Mouse (Mus musculus) liver, embryonic 14.5 days (tissue): ENCODE data around the gene Gm4922. TPM values are rescaled to one million over a fixed set of nuclear protein-coding genes. Genes with fewer than 3 reads are reported as not detected.

Experiments
- ATAC-seq: fragments of 200-750 bp; cut with Nextera tagmentation; 2 replicates; pipeline ENCODE4 v1.8.0; 2017; ENCODE audit warnings: moderate number of reproducible peaks, mild to moderate bottlenecking, moderate library complexity; ENCODE audit not compliant: insufficient read depth
- DNase-seq, 3 experiments: peaks; one replicate each; pipeline ENCODE4 v3.0.0-alpha.2; 2012 to 2013; ENCODE audit warnings: low read depth in 3 of 3, low spot score in 3 of 3
- H3K27ac ChIP-seq: fragments of 300-500 bp; sonication (generic); 2 replicates; pipeline ENCODE4 v1.5.1; 2014; ENCODE audit warnings: moderate library complexity, mild to moderate bottlenecking, control low read depth, inconsistent platforms
- H3K27me3 ChIP-seq: fragments of 300-500 bp; sonication (generic); 2 replicates; pipeline ENCODE4 v1.6.1; 2014; ENCODE audit warnings: mild to moderate bottlenecking, low read length, moderate library complexity; ENCODE audit not compliant: control insufficient read depth, insufficient read depth
- H3K36me3 ChIP-seq: fragments of 300-500 bp; sonication (generic); replicated peaks from 2 replicates; pipeline ENCODE4 v1.6.1; 2014; ENCODE audit warnings: low read depth; ENCODE audit not compliant: control insufficient read depth, insufficient read depth
- H3K4me1 ChIP-seq, 2 experiments: fragments of 200-500 bp in 1 of 2; fragments of 300-500 bp in 1 of 2; sonication (generic) in 1 of 2; replicated peaks; 2 replicates each; pipeline ENCODE4 v1.6.1; 2012 to 2014; ENCODE audit warnings: antibody characterized with exemption in 1 of 2, inconsistent platforms in 1 of 2, low read length in 1 of 2; ENCODE audit not compliant: control insufficient read depth in 2 of 2, insufficient read depth in 2 of 2
- H3K4me2 ChIP-seq: fragments of 300-500 bp; sonication (generic); 2 replicates; pipeline ENCODE4 v1.6.1; 2014; ENCODE audit warnings: low read depth, mild to moderate bottlenecking, control low read depth, moderate library complexity
- H3K4me3 ChIP-seq, 2 experiments: fragments of 200-500 bp in 1 of 2; fragments of 300-500 bp in 1 of 2; sonication (generic) in 1 of 2; 2 replicates each; pipeline ENCODE4 v1.5.1; 2012 to 2014; ENCODE audit warnings: low read depth in 2 of 2, low read length in 2 of 2, mild to moderate bottlenecking in 2 of 2, control low read depth in 1 of 2, inconsistent platforms in 1 of 2, moderate library complexity in 1 of 2; ENCODE audit not compliant: insufficient read depth in 1 of 2
- H3K9ac ChIP-seq: fragments of 300-500 bp; sonication (generic); replicated peaks from 2 replicates; pipeline ENCODE4 v1.6.1; 2014; ENCODE audit warnings: mild to moderate bottlenecking, control low read depth, moderate library complexity
- H3K9me3 ChIP-seq: fragments of 300-500 bp; sonication (generic); 2 replicates; pipeline ENCODE4 v1.6.1; 2016; ENCODE audit warnings: low read length, mixed read lengths; ENCODE audit not compliant: control insufficient read depth
- CTCF ChIP-seq: IDR thresholded peaks from 2 replicates; pipeline ENCODE4 v1.5.1; 2016; ENCODE audit warnings: antibody characterized with exemption, low read depth, control low read depth
- EP300 ChIP-seq: IDR thresholded peaks from 2 replicates; pipeline ENCODE4 v1.6.1; 2016; ENCODE audit warnings: antibody characterized with exemption, low read depth
- WGBS: fragments of 180-500 bp; shearing (Covaris S2); extraction: QIAGEN DNeasy Blood & Tissue Kit; methylation state at CpG from one replicate; pipeline ENCODE4 v1.1.7; 2014; ENCODE audit not compliant: insufficient replicate concordance; 5-methylcytosine and 5-hydroxymethylcytosine counted together
- polyA plus RNA-seq, 2 experiments: library from polyadenylated mRNA; depleted of rRNA in 1 of 2; stranded (reverse) in 1 of 2; unstranded in 1 of 2; fragments of >200 nt; fragmentation: Nextera tagmentation in 1 of 2; extraction: Ambion mirVana in 1 of 2; gene quantifications; 2 replicates each; pipeline versions ENCODE4 v1.2.1 to v1.2.3; 2012 to 2014

Gene Gm4922
- polyA plus RNA-seq (2012; rRNA removed), result not detected in 2 replicates
- polyA plus RNA-seq (2014; fragmentation: Nextera tagmentation; extraction: Ambion mirVana), result not detected in 2 replicates

GRCm38 (mm10) chr10:18786693-18787092, at the start of gene Gm4922:
Gene Gm4922 (minus strand): TSS chr10:18786793.
- Histone ChIP-seq H3K4me2 (no peak within 1 kb of the TSS), H3K9me3 (no peaks in the 10 kb centered on the region), H3K36me3 (no peaks in the 10 kb centered on the region), H3K4me3 (no peak within 1 kb of the TSS), H3K4me1 (no peaks in the 10 kb centered on the region), H3K27ac (no peak within 1 kb of the TSS), H3K9ac (no peak within 1 kb of the TSS), H3K27me3 (no peaks in the 10 kb centered on the region)
- TF ChIP-seq EP300 (no peak), CTCF (no peak)
- WGBS, result 58% methylated on average over 1 of the region's 1 CpGs
- no peak for DNase-seq
- no peak for ATAC-seq

DNA sequence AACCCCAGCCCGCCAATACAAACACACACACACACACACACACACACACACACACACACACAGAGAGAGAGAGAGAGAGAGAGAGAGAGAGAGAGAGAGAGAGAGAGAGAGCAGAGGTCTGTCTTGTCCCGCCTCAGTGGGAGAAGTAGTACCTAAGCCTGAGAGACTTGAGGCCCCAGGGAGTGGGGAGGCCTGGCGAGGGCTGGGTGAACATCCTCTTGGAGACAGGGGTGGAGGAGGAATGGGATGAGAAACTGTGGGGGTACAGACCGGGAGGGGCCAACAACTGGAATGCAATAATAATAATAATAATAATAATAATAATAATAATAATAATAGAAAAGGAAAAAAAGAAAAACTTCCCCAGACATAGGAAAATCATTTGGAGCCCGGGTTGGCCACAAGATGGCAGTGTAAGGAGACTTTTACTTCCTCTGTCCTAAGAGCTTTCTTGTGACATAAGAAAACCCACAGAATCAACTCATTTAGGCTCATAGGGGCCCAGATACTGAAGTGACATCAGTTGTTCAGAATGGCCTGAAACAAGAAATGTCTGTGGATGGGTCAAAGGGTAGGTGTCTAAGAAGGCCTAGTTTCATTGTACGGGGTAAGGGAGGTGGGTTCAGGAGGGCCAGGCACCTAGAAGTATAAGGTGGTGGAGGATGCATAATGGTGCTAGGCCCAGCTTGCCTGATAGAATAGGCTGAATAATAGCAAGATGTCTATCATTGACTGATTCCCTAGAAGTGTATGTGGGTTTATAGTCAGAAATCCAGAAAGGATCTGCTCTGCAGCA, 49.3 kb upstream of the Gm4922 start:
- Histone ChIP-seq H3K4me2 (no peak overlapping the region), H3K27me3 (no peaks in the 10 kb centered on the region), H3K36me3 (no peaks in the 10 kb centered on the region), H3K9ac (no peak overlapping the region), H3K9me3 (no peaks in the 10 kb centered on the region), H3K4me3 (no peak overlapping the region), H3K4me1 (no peaks in the 10 kb centered on the region), H3K27ac (no peak overlapping the region)
- TF ChIP-seq CTCF (peak; percentile 34; the same call in 1 of the 2 replicates), EP300 (no peak)
- 42% methylated on average over 6 of the region's 6 CpGs for WGBS
- no peak for ATAC-seq
- DNase-seq, result peak in 1 of 3 experiments; percentile 4

DNA sequence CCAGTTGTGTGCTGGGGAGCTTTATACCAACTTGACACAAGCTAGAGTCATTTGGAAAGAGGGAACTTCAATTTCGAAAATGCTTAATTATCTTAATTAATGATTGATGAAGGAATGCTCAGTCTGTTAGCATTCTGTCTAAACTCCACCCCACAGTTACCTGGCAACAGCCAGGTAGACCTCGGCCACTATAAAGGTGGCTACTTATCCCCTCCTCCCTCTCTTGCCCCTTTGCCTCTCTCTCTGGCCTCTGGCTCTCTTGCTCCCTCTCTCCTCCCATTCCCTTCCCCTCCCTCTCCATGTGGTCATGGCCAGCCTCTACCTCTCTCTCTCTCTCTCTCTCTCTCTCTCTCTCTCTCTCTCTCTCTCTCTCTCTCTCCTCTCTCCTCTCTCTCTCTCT, 47.8 kb upstream of the Gm4922 start:
- no peak overlapping the region for H3K9ac ChIP-seq
- DNase-seq, result no peak
- no peak for ATAC-seq
- H3K27ac ChIP-seq, result no peak overlapping the region
- H3K27me3 ChIP-seq, result no peaks in the 10 kb centered on the region
- no peak overlapping the region for H3K4me2 ChIP-seq
- TF ChIP-seq EP300 (no peak), CTCF (no peak)
- WGBS, result 27% methylated on average over 2 of the region's 2 CpGs
- H3K9me3 ChIP-seq, result no peaks in the 10 kb centered on the region
- no peaks in the 10 kb centered on the region for H3K4me1 ChIP-seq
- no peak overlapping the region for H3K4me3 ChIP-seq
- H3K36me3 ChIP-seq, result no peaks in the 10 kb centered on the region

GRCm38 (mm10) chr10:18831823-18832222, 45.2 kb upstream of the Gm4922 start:
- no peak for ATAC-seq
- DNase-seq, result no peak
- TF ChIP-seq CTCF (no peak), EP300 (no peak)
- Histone ChIP-seq H3K27ac (no peak overlapping the region), H3K4me3 (no peak overlapping the region; a peak in 1 of 4 replicates), H3K27me3 (no peaks in the 10 kb centered on the region), H3K9me3 (no peaks in the 10 kb centered on the region), H3K4me1 (no peaks in the 10 kb centered on the region), H3K4me2 (no peak overlapping the region), H3K36me3 (no peaks in the 10 kb centered on the region), H3K9ac (no peak overlapping the region)
- 30% methylated on average over 7 of the region's 7 CpGs for WGBS

DNA sequence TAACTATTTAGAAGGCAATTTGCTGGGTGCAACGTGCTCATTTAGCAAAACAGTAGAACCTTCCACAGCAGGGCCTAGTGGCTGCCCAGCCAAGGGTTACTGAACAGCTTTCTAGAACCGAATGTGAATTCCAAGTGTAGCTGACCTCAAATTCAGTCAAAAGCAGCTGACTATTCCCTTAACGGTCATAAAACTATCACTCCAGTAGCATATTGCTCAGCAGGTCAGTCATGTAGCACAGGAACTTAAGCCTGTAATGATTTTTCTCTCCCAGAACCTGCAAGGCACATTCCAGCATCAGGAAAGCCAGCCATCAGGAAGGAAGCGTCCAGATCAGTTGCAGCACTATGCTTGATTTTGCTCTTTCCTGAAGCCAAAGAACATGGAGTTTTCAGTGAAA, 43.8 kb upstream of the Gm4922 start:
- no peaks in the 10 kb centered on the region for H3K27me3 ChIP-seq
- no peaks in the 10 kb centered on the region for H3K4me1 ChIP-seq
- H3K4me2 ChIP-seq, result no peak overlapping the region
- no peaks in the 10 kb centered on the region for H3K36me3 ChIP-seq
- no peak overlapping the region for H3K9ac ChIP-seq
- no peak for TF ChIP-seq CTCF
- no peak for TF ChIP-seq EP300
- H3K4me3 ChIP-seq, result no peak overlapping the region
- DNase-seq (no peak), ATAC-seq (no peak)
- H3K9me3 ChIP-seq, result no peaks in the 10 kb centered on the region
- H3K27ac ChIP-seq, result no peak overlapping the region
- WGBS, result 58% methylated on average over 4 of the region's 4 CpGs
